Mouse (Mus musculus) lung, postnatal 0 days (tissue): Measurements from ENCODE around the gene Dcbld2. TPM values are rescaled to one million over a fixed set of nuclear protein-coding genes. Genes with fewer than 3 reads are reported as not detected.
A peak's percentile ranks its signal among the peaks of the same experiment; 100 is the strongest.

Experiments used
- ATAC-seq: fragments of 200-750 bp; cut with Nextera tagmentation; 2 replicates; pipeline ENCODE4 v1.8.0; 2017; ENCODE audit warnings: moderate library complexity
- DNase-seq: peaks from one replicate; pipeline ENCODE4 v3.0.0-alpha.2; 2016; ENCODE audit warnings: low spot score
- H3K27ac ChIP-seq: fragments of 300-500 bp; sonication (generic); 2 replicates; pipeline ENCODE4 v1.5.1; 2014; ENCODE audit warnings: antibody characterized with exemption, mild to moderate bottlenecking, low read length, mixed read lengths
- H3K27me3 ChIP-seq: fragments of 300-500 bp; sonication (generic); replicated peaks from 2 replicates; pipeline ENCODE4 v1.6.1; 2014; ENCODE audit warnings: low read length, mixed read lengths; ENCODE audit not compliant: insufficient read depth
- H3K36me3 ChIP-seq: fragments of 300-500 bp; sonication (generic); 2 replicates; pipeline ENCODE4 v1.6.1; 2014; ENCODE audit warnings: low read length, mixed read lengths; ENCODE audit not compliant: insufficient read depth
- H3K4me1 ChIP-seq: fragments of 300-500 bp; sonication (generic); 2 replicates; pipeline ENCODE4 v1.6.1; 2014; ENCODE audit warnings: antibody characterized with exemption, low read depth, low read length, mixed read lengths; ENCODE audit not compliant: insufficient read depth
- H3K4me2 ChIP-seq: fragments of 300-500 bp; sonication (generic); replicated peaks from 2 replicates; pipeline ENCODE4 v1.6.1; 2014; ENCODE audit warnings: low read depth, mild to moderate bottlenecking, low read length, moderate library complexity, mixed read lengths
- H3K4me3 ChIP-seq: fragments of 300-500 bp; sonication (generic); 2 replicates; pipeline ENCODE4 v1.5.1; 2014; ENCODE audit warnings: low read depth, low read length
- H3K9ac ChIP-seq: fragments of 300-500 bp; sonication (generic); replicated peaks from 2 replicates; pipeline ENCODE4 v1.6.1; 2014; ENCODE audit warnings: low read depth, mild to moderate bottlenecking
- H3K9me3 ChIP-seq: fragments of 300-500 bp; sonication (generic); 2 replicates; pipeline ENCODE4 v1.6.1; 2016; ENCODE audit warnings: low read length, mixed read lengths
- CTCF ChIP-seq: IDR thresholded peaks from 2 replicates; pipeline ENCODE4 v1.5.1; 2016; ENCODE audit warnings: antibody characterized with exemption, mild to moderate bottlenecking
- EP300 ChIP-seq: IDR thresholded peaks from 2 replicates; pipeline ENCODE4 v1.6.1; 2016; ENCODE audit warnings: antibody characterized with exemption, mild to moderate bottlenecking, control low read depth
- WGBS: fragments of 180-500 bp; shearing (Covaris S2); extraction: QIAGEN DNeasy Blood & Tissue Kit; methylation state at CpG from one replicate; pipeline ENCODE4 v1.1.7; 2014; 5-methylcytosine and 5-hydroxymethylcytosine counted together
- polyA plus RNA-seq: library from polyadenylated mRNA; unstranded; fragments of >200 nt; fragmentation: Nextera tagmentation; extraction: Ambion mirVana; gene quantifications from 2 replicates; pipeline ENCODE4 v1.2.1, GENCODE M21; 2015

The Dcbld2 gene
- polyA plus RNA-seq, 1 experiment from 2014 or later: 3.3 TPM

DNA sequence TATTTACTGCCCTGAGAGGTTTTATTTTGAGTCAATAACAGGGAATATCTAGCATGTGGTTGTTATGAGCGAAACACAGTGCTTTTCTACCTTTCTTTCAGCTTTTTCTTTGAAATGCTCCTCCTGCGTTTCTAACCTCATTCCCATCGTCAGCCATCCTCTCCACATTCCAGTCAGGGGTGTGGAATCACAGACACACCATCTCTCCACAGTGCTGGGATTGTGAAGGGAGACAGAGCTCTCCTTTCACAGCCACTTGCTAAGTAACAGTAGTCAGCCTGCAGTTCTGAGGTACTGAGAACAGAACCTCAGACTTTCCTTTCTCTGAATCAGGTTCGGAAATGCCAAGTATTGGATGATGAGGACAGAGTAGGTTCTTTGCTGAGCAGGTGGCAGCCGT is 14.1 kb upstream of the Dcbld2 start:
- no peak for DNase-seq
- Histone ChIP-seq H3K4me3 (no peak overlapping the region), H3K9me3 (no peaks in the 10 kb centered on the region), H3K9ac (no peak overlapping the region), H3K27ac (no peak overlapping the region), H3K4me1 (no peaks in the 10 kb centered on the region), H3K4me2 (no peak overlapping the region), H3K27me3 (no peaks in the 10 kb centered on the region), H3K36me3 (no peaks in the 10 kb centered on the region)
- 66% methylated on average over 5 of the region's 5 CpGs for WGBS
- TF ChIP-seq CTCF (no peak), EP300 (no peak)
- no peak for ATAC-seq

GRCm38 (mm10) chr16:58398604-58399003 is 9.6 kb upstream of the Dcbld2 start:
- Histone ChIP-seq H3K9me3 (no peaks in the 10 kb centered on the region), H3K4me2 (no peak overlapping the region), H3K9ac (no peak overlapping the region), H3K4me3 (no peak overlapping the region), H3K4me1 (no peaks in the 10 kb centered on the region), H3K27me3 (no peaks in the 10 kb centered on the region), H3K36me3 (no peaks in the 10 kb centered on the region), H3K27ac (no peak overlapping the region)
- TF ChIP-seq CTCF (no peak), EP300 (no peak)
- WGBS: 68% methylated on average over 3 of the region's 3 CpGs
- no peak for ATAC-seq
- DNase-seq: no peak

DNA sequence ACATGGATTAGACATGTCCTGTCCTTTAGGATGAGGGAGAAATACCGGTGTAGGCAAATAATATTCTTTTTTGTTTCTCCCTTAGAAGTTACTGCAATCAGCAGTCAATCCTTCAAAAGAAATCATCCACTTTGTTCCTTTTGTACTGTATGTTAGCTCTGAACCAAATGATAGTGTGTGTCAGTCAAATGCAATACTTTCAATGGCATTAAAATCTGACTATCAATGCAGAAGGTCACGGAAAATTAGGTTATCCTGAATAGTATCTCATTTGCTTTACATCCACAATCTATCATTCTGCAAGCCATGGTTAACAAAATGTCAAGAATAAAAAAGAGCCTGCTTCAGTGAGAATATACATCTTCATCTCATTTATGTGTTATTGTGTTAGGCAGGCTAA is 7.2 kb upstream of the Dcbld2 start:
- DNase-seq (no peak), ATAC-seq (no peak)
- WGBS: 90% methylated on average over 2 of the region's 2 CpGs
- no peaks in the 10 kb centered on the region for H3K36me3 ChIP-seq
- H3K27ac ChIP-seq: no peak overlapping the region
- H3K9me3 ChIP-seq: no peaks in the 10 kb centered on the region
- H3K4me1 ChIP-seq: no peaks in the 10 kb centered on the region
- H3K27me3 ChIP-seq: no peaks in the 10 kb centered on the region
- H3K4me2 ChIP-seq: no peak overlapping the region
- no peak overlapping the region for H3K4me3 ChIP-seq
- TF ChIP-seq CTCF (no peak), EP300 (no peak)
- H3K9ac ChIP-seq: no peak overlapping the region

DNA sequence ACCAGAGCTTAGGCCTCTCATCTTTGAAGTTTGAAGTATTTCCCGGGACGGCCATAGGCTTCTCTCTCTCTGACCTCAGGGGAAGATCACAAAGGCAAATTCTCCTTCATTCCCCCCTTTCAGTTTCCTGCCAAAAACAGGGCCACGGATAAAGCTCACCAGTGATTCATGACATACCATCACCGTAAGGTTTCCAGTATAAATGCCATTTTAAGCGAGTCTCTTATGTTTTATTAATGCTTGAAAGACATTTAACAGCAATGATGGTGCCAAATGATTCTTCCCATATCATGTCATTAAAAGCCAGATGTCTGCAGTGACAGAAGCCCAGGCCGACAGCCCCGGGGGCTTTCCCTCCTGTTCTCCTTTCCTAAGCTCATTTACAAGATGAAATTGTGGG is 3.6 kb upstream of the Dcbld2 start:
- DNase-seq (no peak), ATAC-seq (no peak)
- Histone ChIP-seq H3K4me3 (no peak overlapping the region), H3K9me3 (no peaks in the 10 kb centered on the region), H3K36me3 (no peaks in the 10 kb centered on the region), H3K27me3 (no peaks in the 10 kb centered on the region), H3K4me2 (no peak overlapping the region), H3K9ac (no peak overlapping the region), H3K4me1 (peaks cover 4% of the 10 kb centered on the region; the same call in 1 of the 2 replicates), H3K27ac (no peak overlapping the region)
- no peak for TF ChIP-seq EP300
- TF ChIP-seq CTCF: no peak
- 49% methylated on average over 7 of the region's 7 CpGs for WGBS

DNA sequence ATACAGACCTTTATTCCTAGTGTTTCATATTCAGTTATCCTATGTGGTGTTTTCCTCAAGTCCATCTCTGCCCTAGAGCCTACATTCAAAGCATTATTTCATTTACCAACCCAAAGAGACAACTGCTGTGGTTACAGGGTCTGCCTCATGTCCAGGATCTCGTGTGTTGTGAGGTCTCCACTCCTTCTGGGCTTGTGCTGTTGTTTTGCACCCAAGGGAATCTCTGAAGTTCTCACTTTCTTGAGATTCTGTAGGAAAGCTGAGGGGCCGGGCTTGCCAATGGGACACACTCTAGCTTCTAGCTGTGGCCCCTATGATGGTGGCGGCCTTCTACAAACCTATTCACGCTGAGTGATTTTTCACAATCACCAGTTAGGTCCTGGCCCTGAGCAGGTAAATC is 3.0 kb upstream of the Dcbld2 start:
- WGBS: 88% methylated on average over 4 of the region's 4 CpGs
- H3K9me3 ChIP-seq: no peaks in the 10 kb centered on the region
- H3K36me3 ChIP-seq: no peaks in the 10 kb centered on the region
- no peak overlapping the region for H3K27ac ChIP-seq
- no peak overlapping the region for H3K4me2 ChIP-seq
- H3K4me1 ChIP-seq: peaks cover 4% of the 10 kb centered on the region; the same call in 1 of the 2 replicates
- H3K4me3 ChIP-seq: no peak overlapping the region
- H3K27me3 ChIP-seq: no peaks in the 10 kb centered on the region
- ATAC-seq (no peak), DNase-seq (no peak)
- TF ChIP-seq CTCF (no peak), EP300 (no peak)
- no peak overlapping the region for H3K9ac ChIP-seq

- ATAC-seq (peak; percentile 52), DNase-seq (peak; percentile 58)
- H3K9ac ChIP-seq: peak overlapping the region; percentile 74
- peak overlapping the region; percentile 81 for H3K27ac ChIP-seq
- H3K4me3 ChIP-seq: peak overlapping the region; percentile 80
- TF ChIP-seq CTCF (no peak), EP300 (no peak)
- WGBS: 3% methylated on average over 55 of the region's 89 CpGs
- H3K36me3 ChIP-seq: no peaks in the 10 kb centered on the region
- peak overlapping the region; percentile 94 for H3K4me2 ChIP-seq
- H3K4me1 ChIP-seq: peaks cover 4% of the 10 kb centered on the region; the same call in 1 of the 2 replicates
- H3K9me3 ChIP-seq: no peaks in the 10 kb centered on the region
- no peaks in the 10 kb centered on the region for H3K27me3 ChIP-seq
These were observed 441 bp downstream of the Dcbld2 start for GRCm38 (mm10) chr16:58408487-58409281.
